Mouse (Mus musculus) ES-Bruce4 (cell line): Measurements from ENCODE around the gene Taf3.

Experiments
- CTCF ChIP-seq: IDR thresholded peaks from one replicate; pipeline ENCODE4 v1.8.1; 2011; ENCODE audit warnings: low read depth, low read length
- EP300 ChIP-seq: IDR thresholded peaks from 2 replicates; pipeline ENCODE4 v1.6.1; 2011; ENCODE audit warnings: low read depth, low read length; ENCODE audit not compliant: insufficient read depth
- POLR2A ChIP-seq: IDR thresholded peaks from one replicate; pipeline ENCODE4 v1.8.1; 2011; ENCODE audit warnings: low read length; ENCODE audit not compliant: insufficient read depth

DNA sequence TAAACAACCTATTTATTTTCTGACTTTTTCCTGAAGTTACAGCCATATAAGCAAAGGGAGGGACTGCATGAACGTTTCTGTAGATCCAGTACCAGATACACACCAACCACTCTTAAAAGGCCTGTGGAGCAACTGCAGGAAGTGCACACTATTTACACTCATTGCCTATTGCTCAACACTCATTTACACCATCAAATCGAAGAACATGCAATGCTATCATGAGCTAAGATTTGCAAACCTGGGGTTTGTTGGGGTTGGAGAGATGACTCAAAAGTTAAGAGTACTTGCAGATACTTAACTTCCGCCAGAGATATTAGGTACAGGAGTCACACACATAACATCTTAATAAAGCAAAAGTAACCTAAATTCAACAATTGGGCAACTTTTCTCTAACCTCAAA is 76.5 kb downstream of the Taf3 start:
- TF ChIP-seq POLR2A (no peak), CTCF (no peak), EP300 (no peak)
